9 mouse cellular contexts compared by ENCODE assay signal in genomic region chr11:113175323-113175722, GRCm38 (mm10).
A peak's percentile ranks its signal among the peaks of the same experiment; 100 is the strongest.
DNase-seq lines count a peak whose midpoint lies in the region; ATAC-seq lines count a peak whose summit lies in the region.
"Had no signal": no experiment of that assay in that cellular context is flagged by ENCODE, and none has a peak within 500 bp of the region (broad histone marks: within the 10 kb centered on the region; RNA-seq: fewer than 3 reads in every experiment).

No protein-coding gene starts in this region.

- WGBS in forebrain, embryonic 15.5 days = 31% methylated on average over 6 of the region's 6 CpGs

- H3K4me3 ChIP-seq in forebrain, embryonic 15.5 days = no peak overlapping the region
- H3K4me3 ChIP-seq: myocyte had no signal

- no peak for DNase-seq in frontal cortex, postnatal 10 days (ENCODE audit: low spot score in 2 of 2)
- peak; percentile 25 for DNase-seq in ovary, postnatal 14 days (ENCODE audit: low spot score)
- no peak for DNase-seq in ovary, postnatal 10 days (ENCODE audit: low spot score)
- peak; percentile 83 to 86 for DNase-seq in cerebellum, postnatal 14 days
- peak; percentile 22 for DNase-seq in lung, postnatal 25 days (ENCODE audit: low spot score)
- no peak for DNase-seq in right cerebral cortex, postnatal 4 days

- no peaks in the 10 kb centered on the region for H3K36me3 ChIP-seq in forebrain, embryonic 15.5 days

- no peak overlapping the region for H3K27ac ChIP-seq in forebrain, embryonic 15.5 days (replicated peaks)

- H3K9me3 ChIP-seq in forebrain, embryonic 15.5 days = no peaks in the 10 kb centered on the region

- 0 out of 2 replicates have a peak, but pooled peaks have one; percentile 13 for ATAC-seq in frontal cortex, adult (ENCODE audit: low TSS enrichment)
- no peak for ATAC-seq in forebrain, embryonic 15.5 days (replicated peaks)

- no peak overlapping the region for H3K4me2 ChIP-seq in forebrain, embryonic 15.5 days (replicated peaks)

- no peaks in the 10 kb centered on the region for H3K27me3 ChIP-seq in forebrain, embryonic 15.5 days

- H3K4me1 ChIP-seq in forebrain, embryonic 15.5 days = peaks cover 64% of the 10 kb centered on the region

- no peak overlapping the region for H3K9ac ChIP-seq in forebrain, embryonic 15.5 days (replicated peaks)

Comparison
In these comparisons a context has a peak if more than half of its experiments do, and no peak if none do; other contexts are left out.
1. DNase-seq: peak in ovary, postnatal 14 days (single experiment), cerebellum, postnatal 14 days (2 of 2) and lung, postnatal 25 days (single experiment); none in frontal cortex, postnatal 10 days (0 of 2), ovary, postnatal 10 days (single experiment) and right cerebral cortex, postnatal 4 days (single experiment).